Mouse (Mus musculus): Measurements from ENCODE around the gene Atp1b2.
"Not testable (repeated sequence)": the region's sequence is repeated elsewhere in the genome, so short reads cannot be mapped to it uniquely, and the experiment has no call there.

Atp1b2 gene

GRCm38 (mm10) chr11:69605726-69606490 is at the start of gene Atp1b2:
Gene Atp1b2, minus strand, starts transcription at chr11:69605942.
- peak; percentile 74 for DNase-seq (ENCODE audit: low read depth, low spot score)

GRCm38 (mm10) chr11:69654760-69655159 is 49.0 kb upstream of the Atp1b2 start:
- DNase-seq (ENCODE audit: low read depth, low spot score): no peak

DNA sequence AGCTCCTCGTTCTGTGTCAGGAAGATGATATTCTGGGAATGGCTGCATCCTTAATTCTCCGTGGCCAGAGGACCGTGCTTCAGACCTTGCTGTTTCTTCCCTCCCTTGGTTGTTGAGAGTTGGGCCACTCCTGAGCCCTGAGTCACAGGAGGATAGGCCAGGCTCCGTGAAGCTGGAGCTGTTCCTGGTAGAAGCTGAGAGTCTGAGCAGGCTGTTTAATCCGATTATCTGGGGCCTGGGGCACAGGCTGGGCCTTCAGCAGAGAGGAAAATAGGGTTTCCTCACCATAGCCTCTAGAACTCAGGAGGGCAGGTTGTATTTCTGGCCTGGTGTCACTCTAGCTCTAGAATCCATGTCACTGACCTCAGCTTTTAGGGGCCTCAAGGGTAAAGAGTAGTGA is 47.7 kb upstream of the Atp1b2 start:
- no peak for DNase-seq (ENCODE audit: low read depth, low spot score)

DNA sequence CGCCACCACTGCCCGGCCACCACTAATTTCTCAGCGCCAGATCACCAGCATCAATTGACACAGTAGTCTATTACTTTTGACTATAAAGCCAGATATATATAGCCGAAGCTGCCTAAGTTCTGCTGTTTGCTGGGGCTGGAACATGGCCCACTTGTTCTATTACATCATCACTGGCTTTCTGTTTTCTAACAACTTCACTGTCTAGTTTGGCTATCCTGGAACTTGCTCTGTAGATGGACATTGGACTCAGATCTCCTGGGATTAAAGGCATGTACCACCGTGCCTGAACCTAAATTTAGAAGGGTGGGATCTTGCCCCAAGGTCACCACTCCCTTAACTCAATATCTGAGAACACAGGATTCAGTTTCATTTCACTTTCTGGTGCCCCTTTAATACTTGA is 40.1 kb upstream of the Atp1b2 start:
- no peak for DNase-seq (ENCODE audit: low read depth, low spot score)

- DNase-seq (ENCODE audit: low read depth, low spot score): no peak
These were observed 29.7 kb upstream of the Atp1b2 start for GRCm38 (mm10) chr11:69635471-69635870.

GRCm38 (mm10) chr11:69633128-69633866 is 27.6 kb upstream of the Atp1b2 start:
- peak; percentile 36 for DNase-seq (ENCODE audit: low read depth, low spot score)

DNA sequence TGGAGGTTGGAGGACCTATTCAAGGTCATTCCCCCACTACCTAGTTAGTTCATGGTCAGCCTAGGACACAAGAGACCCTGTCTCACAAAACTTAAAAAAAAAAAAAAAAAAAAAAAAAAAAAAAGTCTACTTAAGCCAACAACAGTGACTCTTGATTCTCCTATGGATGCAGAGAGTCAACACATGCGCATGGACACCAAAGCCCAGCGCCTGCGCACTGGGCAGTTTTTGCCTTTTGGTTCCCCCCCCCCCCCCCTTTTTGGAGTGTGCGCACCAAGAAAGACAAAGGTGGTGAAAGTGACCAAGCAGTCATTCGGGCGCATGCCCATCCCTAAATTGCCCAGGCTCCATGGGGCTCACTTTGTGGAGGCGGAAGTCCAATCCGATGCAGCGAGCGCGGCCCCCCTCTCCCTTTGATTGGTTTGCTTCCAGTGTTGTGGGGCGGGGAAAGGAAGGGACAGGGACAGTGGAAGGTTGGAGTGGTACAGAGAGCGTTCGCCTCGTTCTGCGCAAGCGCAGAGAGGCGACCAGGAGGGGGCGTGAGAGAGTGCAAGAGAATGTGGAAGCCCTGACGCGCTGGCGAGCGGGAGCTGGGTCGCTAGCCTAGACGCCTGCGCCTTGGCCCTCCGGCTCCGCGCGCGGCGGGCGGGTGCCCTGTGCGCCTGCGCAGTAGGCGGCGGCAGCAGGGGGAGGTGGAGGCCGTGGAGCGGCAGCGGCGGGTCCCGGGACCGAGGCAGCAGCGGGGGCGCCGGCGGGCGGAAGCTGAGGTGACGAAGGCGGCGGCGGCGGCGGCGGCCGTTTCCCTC is 26.7 kb upstream of the Atp1b2 start, which contains the start of gene Fxr2:
Gene Fxr2, plus strand, starts transcription at position 707 of the 806 bp plus-strand sequence.
- DNase-seq (ENCODE audit: low read depth, low spot score): peak; percentile 100

GRCm38 (mm10) chr11:69629802-69630201 is 24.1 kb upstream of the Atp1b2 start:
- no peak for DNase-seq (ENCODE audit: low read depth, low spot score)

GRCm38 (mm10) chr11:69628286-69628685 is 22.5 kb upstream of the Atp1b2 start:
- peak; percentile 89 for DNase-seq (ENCODE audit: low read depth, low spot score)

DNA sequence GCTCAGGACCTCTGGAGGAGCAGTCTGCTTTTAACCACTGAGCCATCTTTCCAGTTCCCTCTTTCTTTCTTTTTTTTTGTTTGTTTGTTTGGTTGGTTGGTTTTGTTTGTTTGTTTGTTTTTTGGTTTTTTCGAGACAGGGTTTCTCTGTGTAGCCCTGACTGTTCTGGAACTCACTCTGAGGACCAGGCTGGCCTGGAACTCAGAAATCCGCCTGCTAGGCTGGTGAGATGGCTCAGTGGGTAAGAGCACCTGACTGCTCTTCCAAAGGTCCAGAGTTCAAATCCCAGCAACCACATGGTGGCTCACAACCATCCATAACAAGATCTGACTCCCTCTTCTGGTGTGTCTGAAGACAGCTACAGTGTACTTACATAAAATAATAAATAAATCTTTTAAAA is 18.6 kb upstream of the Atp1b2 start:
- DNase-seq (ENCODE audit: low read depth, low spot score): not testable (repeated sequence)

DNA sequence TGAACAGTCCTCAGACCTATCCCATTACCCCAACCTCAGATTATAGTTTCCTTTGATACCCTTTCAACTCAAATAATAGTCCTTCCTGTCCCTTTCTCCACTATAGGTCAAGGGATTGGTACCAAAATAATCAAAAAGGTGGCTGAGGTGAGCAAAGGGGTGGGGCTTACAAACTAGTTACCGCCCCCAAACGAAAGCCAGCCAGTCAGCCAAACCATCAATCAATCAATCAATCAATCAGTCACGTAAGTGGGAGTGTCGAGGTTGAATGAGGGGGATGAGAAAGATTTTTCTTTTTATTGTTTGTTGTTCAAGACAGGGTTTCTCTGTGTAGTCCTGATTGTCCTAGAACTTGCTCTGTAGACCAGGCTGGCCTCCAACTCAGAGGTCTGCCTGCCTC is 17.3 kb upstream of the Atp1b2 start:
- DNase-seq (ENCODE audit: low read depth, low spot score): no peak

GRCm38 (mm10) chr11:69622406-69622805 is 16.7 kb upstream of the Atp1b2 start:
- DNase-seq (ENCODE audit: low read depth, low spot score): no peak

DNA sequence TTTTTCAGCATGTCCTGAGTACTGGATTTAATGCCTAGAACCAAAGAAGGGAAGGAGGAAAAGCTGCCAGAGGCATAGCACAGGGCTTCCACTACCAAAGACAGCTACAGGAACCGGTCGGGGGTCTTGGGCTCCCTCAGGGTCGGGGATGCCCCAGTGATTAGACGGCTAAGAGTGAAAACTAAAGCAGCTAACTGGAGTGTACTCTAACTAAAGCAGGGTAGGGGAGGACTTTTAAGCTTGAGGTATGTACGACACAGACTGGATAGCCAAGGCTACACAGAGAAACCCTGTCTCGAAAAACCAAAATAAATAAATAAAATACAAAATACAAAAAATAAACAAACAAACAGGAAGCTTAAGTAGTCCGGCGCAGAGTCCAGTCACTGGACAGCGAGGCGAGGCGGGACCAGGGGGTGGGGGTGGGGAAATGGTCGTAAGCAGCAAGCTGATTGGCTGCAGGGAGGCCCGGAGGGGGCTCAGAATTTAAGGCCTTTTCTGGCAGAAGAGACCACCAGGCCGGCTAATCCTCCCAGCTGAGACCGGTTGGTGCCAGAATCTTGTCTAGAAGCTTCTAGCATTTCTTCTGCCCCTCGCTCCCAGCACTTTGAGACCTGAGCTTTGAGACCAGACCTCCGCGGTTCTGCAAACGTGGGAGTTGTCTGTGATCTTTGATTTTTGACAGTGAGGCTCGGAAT is 16.0 kb upstream of the Atp1b2 start, which contains the start of gene Sat2:
Gene Sat2, plus strand, starts transcription at position 454 of the 698 bp plus-strand sequence.
- DNase-seq (ENCODE audit: low read depth, low spot score): peak; percentile 75

DNA sequence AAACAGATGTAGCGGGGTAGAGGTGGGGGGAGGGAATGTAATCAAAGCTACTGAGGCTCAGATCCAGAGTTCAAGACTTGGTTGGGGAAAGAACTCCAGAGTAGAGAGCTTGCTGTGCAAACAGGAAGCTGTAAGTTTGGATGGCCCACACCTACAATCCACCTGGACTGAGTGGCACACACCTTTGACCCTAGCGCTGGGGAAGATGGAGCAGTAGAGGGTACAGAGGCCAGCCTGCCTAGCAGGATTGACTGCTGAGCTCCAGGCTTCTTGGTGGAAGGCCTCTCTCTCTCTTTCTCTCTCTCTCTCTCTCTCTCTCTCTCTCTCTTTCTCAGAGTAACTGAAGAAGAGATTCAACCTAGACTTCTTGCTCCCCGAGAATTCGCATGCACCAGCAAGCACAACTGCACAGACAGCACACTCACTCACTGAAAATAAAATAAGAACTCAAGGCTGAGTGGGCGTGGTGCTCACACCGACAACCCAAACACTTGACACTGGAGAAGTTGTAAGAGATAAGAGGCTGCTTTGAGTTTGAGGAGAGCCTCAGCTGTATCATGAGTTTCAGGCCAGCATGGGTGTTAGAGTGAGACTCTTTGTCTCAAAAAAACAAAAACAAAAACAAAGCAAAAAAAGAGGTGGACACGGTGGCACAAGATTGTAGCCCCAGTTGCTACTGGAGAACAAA is 14.8 kb upstream of the Atp1b2 start:
- DNase-seq (ENCODE audit: low read depth, low spot score): no peak

- no peak for DNase-seq (ENCODE audit: low read depth, low spot score)
These were observed 12.1 kb upstream of the Atp1b2 start, which contains the start of gene Shbg for GRCm38 (mm10) chr11:69617805-69618204. Gene Shbg, minus strand, starts transcription at chr11:69617905.

DNA sequence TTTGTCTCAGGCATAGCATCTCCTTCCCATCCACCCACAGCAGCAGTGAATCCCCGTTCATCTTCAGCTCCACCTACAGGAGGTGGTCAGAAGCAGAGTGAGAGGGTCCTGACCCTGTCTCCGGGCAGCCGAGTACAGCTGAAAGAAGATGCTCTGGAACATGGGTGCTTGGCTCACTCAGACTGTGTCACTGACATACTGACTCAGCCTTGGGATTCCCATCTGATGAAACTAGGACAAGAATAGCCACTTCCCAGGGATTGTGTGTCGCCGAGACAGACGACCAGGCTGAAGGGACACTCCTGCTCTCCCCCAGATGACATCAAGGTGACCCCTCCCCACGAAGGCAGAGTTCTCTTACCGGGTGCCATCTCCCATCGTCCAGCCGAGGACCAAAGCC is 11.0 kb upstream of the Atp1b2 start:
- no peak for DNase-seq (ENCODE audit: low read depth, low spot score)

- DNase-seq (ENCODE audit: low read depth, low spot score): not testable (repeated sequence)
These were observed 8.5 kb upstream of the Atp1b2 start for GRCm38 (mm10) chr11:69614257-69614588.

- DNase-seq (ENCODE audit: low read depth, low spot score): peak; percentile 82
These were observed 8.0 kb upstream of the Atp1b2 start for GRCm38 (mm10) chr11:69613553-69614256.

DNA sequence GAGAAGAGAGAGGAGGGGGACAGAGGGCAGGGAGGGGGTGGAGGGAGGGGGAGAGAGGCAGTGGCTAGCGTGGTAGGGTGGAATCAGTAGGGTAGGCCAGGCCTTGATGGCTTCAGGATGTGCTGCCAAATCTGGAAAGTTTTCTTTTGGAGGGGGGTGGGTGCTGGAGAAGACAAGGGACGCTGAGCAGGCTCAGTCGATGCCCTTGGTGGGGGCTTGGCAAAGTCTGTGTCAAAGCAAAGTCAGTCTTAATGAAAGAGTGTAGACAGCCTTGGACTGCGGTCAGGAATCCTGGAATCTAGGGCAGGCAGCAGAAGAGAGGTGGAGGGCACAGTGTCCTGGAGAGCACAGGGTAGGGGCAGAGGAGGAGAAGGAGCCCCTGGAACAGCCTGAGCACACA is 5.2 kb upstream of the Atp1b2 start:
- DNase-seq (ENCODE audit: low read depth, low spot score): no peak

DNA sequence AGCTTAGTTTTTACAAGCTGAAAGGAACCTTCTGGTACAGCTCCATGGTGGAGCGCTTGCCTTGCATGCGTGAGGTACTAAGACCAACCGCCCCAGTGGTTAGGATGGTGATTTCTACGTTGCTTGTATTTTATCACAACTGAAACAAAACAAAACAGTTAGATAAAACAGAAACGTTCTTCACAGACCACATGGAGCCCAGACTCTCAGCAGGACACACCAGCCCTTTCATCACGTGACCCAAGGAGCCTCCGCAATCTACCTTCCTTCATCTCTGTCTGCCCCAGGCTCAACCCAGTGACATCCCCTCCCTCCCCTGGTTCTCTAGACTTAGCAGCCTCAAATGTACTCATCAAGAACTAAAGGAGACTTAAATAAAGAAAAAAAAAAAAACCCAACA is 3.7 kb upstream of the Atp1b2 start:
- DNase-seq (ENCODE audit: low read depth, low spot score): no peak

Measured in forelimb bud, embryonic 11.5 days (tissue).